In genomic region chr17:36915076-36915475, GRCm38 (mm10) we compare ENCODE assay signal across 9 mouse cellular contexts. TPM values are rescaled to one million over a fixed set of nuclear protein-coding genes. Genes with fewer than 3 reads are reported as not detected.
A peak's percentile ranks its signal among the peaks of the same experiment; 100 is the strongest.
DNase-seq lines count a peak whose midpoint lies in the region; ATAC-seq and TF ChIP-seq lines count a peak whose summit lies in the region.
"Had no signal": no experiment of that assay in that cellular context is flagged by ENCODE, and none has a peak within 500 bp of the region (broad histone marks: within the 10 kb centered on the region; RNA-seq: fewer than 3 reads in every experiment).

No protein-coding gene starts in this region.

- H3K4me1 ChIP-seq in heart, embryonic 11.5 days (ENCODE audit: control insufficient read depth, insufficient read depth, low read length) = no peaks in the 10 kb centered on the region
- H3K4me1 ChIP-seq in midbrain, embryonic 12.5 days = no peaks in the 10 kb centered on the region

- H3K36me3 ChIP-seq in heart, embryonic 11.5 days (ENCODE audit: control insufficient read depth, insufficient read depth, low read length) = no peaks in the 10 kb centered on the region
- H3K36me3 ChIP-seq in midbrain, embryonic 12.5 days = no peaks in the 10 kb centered on the region

- TF ChIP-seq CTCF in left cerebral cortex, adult 2 months (IDR thresholded peaks at IDR 0.05) = peak; percentile 71

- H3K27ac ChIP-seq in heart, embryonic 11.5 days (ENCODE audit: low read depth, low read length) = no peak overlapping the region
- no peak overlapping the region for H3K27ac ChIP-seq in left cerebral cortex, adult 2 months
- no peak overlapping the region for H3K27ac ChIP-seq in midbrain, embryonic 12.5 days (replicated peaks)

- WGBS in heart, embryonic 11.5 days (ENCODE audit: insufficient replicate concordance) = 16% methylated on average over 9 of the region's 9 CpGs
- WGBS in midbrain, embryonic 12.5 days = 16% methylated on average over 9 of the region's 9 CpGs

- no peaks in the 10 kb centered on the region for H3K9me3 ChIP-seq in heart, embryonic 11.5 days (replicated peaks; ENCODE audit: control insufficient read depth, low read length)
- no peaks in the 10 kb centered on the region for H3K9me3 ChIP-seq in midbrain, embryonic 12.5 days

- no peak overlapping the region for H3K9ac ChIP-seq in heart, embryonic 11.5 days (ENCODE audit: low read depth, low read length)
- no peak overlapping the region for H3K9ac ChIP-seq in midbrain, embryonic 12.5 days (replicated peaks)

- H3K4me2 ChIP-seq in heart, embryonic 11.5 days = no peak overlapping the region
- H3K4me2 ChIP-seq in midbrain, embryonic 12.5 days (replicated peaks) = no peak overlapping the region

- intact Hi-C loops in heart, postnatal 14 days (cut with DNase I) = loop anchor here (1.0 to 5.0 kb wide), 4 partner anchors 28 to 132 kb away; partner anchors contain the start of genes Rnf39, Znrd1 and Znrd1as
- intact Hi-C loops in left cerebral cortex, adult 2 months (cut with DNase I) = loop anchor here (1.0 to 2.0 kb wide), 3 partner anchors 22 to 132 kb away; no protein-coding TSS in a partner anchor

- peak; percentile 45 for DNase-seq in heart, adult 8-10 months (ENCODE audit: low spot score)
- peak; percentile 67 to 70 for DNase-seq in adrenal gland, adult 18-20 months (ENCODE audit: low spot score in 2 of 2)
- DNase-seq in embryo, embryonic 10.5 days (ENCODE audit: low spot score) = peak; percentile 77
- peak; percentile 69 to 79 for DNase-seq in heart, postnatal 14 days
- peak; percentile 50 to 63 for DNase-seq in left cerebral cortex, adult 2 months (ENCODE audit: extremely low spot score in 1 of 2, low spot score in 2 of 2)
- DNase-seq in thymus, adult 18-20 months = peak; percentile 19 to 35

- H3K4me3 ChIP-seq in heart, embryonic 11.5 days (ENCODE audit: low read depth, low read length) = no peak overlapping the region
- no peak overlapping the region for H3K4me3 ChIP-seq in left cerebral cortex, adult 2 months
- no peak overlapping the region for H3K4me3 ChIP-seq in midbrain, embryonic 12.5 days

- no peaks in the 10 kb centered on the region for H3K27me3 ChIP-seq in heart, embryonic 11.5 days (ENCODE audit: control insufficient read depth, insufficient read depth, low read length)
- H3K27me3 ChIP-seq in midbrain, embryonic 12.5 days = no peaks in the 10 kb centered on the region; the same call in 1 of the 2 replicates

- no peak for ATAC-seq in heart, embryonic 11.5 days (replicated peaks; ENCODE audit: insufficient number of reproducible peaks, low FRiP score, low TSS enrichment)
- peak; percentile 49; the same call in 1 of the 2 replicates for ATAC-seq in midbrain, embryonic 12.5 days (ENCODE audit: low FRiP score, low read depth)

RNA-seq across cellular contexts. Expression of gene Trim31, which starts 17.2 kb away (rescaled TPM):
- total RNA-seq in heart, adult 8-10 months (2022) = not detected
- not detected in 2 replicates for polyA plus RNA-seq in heart, embryonic 11.5 days (2014; fragmentation: Nextera tagmentation; extraction: Ambion mirVana)
- total RNA-seq in adrenal gland, adult 18-20 months (2021) = not detected
- not detected for total RNA-seq in heart, postnatal 14 days (2021)
- not detected for total RNA-seq in left cerebral cortex, adult 2 months (2021)
- not detected in 2 replicates for polyA plus RNA-seq in midbrain, embryonic 12.5 days (2016; fragmentation: Nextera tagmentation; extraction: Ambion mirVana)

RNA-seq across cellular contexts. Expression of gene Trim40, which starts 25.2 kb away (rescaled TPM):
- total RNA-seq in heart, adult 8-10 months (2022) = under 1 TPM in 1 of 4 experiments, not detected in 3; 0.23 TPM
- polyA plus RNA-seq in heart, embryonic 11.5 days (2014; fragmentation: Nextera tagmentation; extraction: Ambion mirVana) = not detected in 2 replicates
- total RNA-seq in adrenal gland, adult 18-20 months (2021) = under 1 TPM; 0.26 to 0.53 TPM
- not detected for total RNA-seq in heart, postnatal 14 days (2021)
- total RNA-seq in left cerebral cortex, adult 2 months (2021) = not detected
- not detected in 2 replicates for polyA plus RNA-seq in midbrain, embryonic 12.5 days (2016; fragmentation: Nextera tagmentation; extraction: Ambion mirVana)
- polyA plus RNA-seq: liver, embryonic 16.5 days had no signal

RNA-seq across cellular contexts. Expression of gene Rnf39, which starts 27.6 kb away (rescaled TPM):
- total RNA-seq in heart, adult 8-10 months (2022) = 1 to 10 TPM in 3 of 4 experiments, under 1 TPM in 1; 0.71 to 1.9 (median 1.4) TPM
- polyA plus RNA-seq in heart, embryonic 11.5 days (2014; fragmentation: Nextera tagmentation; extraction: Ambion mirVana) = 0.10 and 0.17 TPM in 2 replicates
- total RNA-seq in adrenal gland, adult 18-20 months (2021) = under 1 TPM; 0.61 to 0.86 TPM
- under 1 TPM; 0.49 to 0.57 TPM for total RNA-seq in heart, postnatal 14 days (2021)
- total RNA-seq in left cerebral cortex, adult 2 months (2021) = 10 to 100 TPM in 1 of 2 experiments, 1 to 10 TPM in 1; 8.2 to 12.5 TPM
- 0.63 TPM in 2 replicates for polyA plus RNA-seq in midbrain, embryonic 12.5 days (2016; fragmentation: Nextera tagmentation; extraction: Ambion mirVana)

RNA-seq across cellular contexts. Expression of gene Ppp1r11, which starts 36.5 kb away (rescaled TPM):
- total RNA-seq in heart, adult 8-10 months (2022) = 100 to 1,000 TPM in 2 of 4 experiments, 10 to 100 TPM in 2; 89.3 to 121 (median 108) TPM
- 97.4 and 105 TPM in 2 replicates for polyA plus RNA-seq in heart, embryonic 11.5 days (2014; fragmentation: Nextera tagmentation; extraction: Ambion mirVana)
- 100 to 1,000 TPM in 1 of 2 experiments, 10 to 100 TPM in 1; 84.2 to 100 TPM for total RNA-seq in adrenal gland, adult 18-20 months (2021)
- 10 to 100 TPM; 62.2 to 68.6 TPM for total RNA-seq in heart, postnatal 14 days (2021)
- 100 to 1,000 TPM; 132 to 146 TPM for total RNA-seq in left cerebral cortex, adult 2 months (2021)
- polyA plus RNA-seq in midbrain, embryonic 12.5 days (2016; fragmentation: Nextera tagmentation; extraction: Ambion mirVana) = 143 and 153 TPM in 2 replicates

RNA-seq across cellular contexts. Expression of gene Znrd1, which starts 43.3 kb away (rescaled TPM):
- total RNA-seq in heart, adult 8-10 months (2022) = 10 to 100 TPM; 22.3 to 27.7 (median 26.2) TPM
- polyA plus RNA-seq in heart, embryonic 11.5 days (2014; fragmentation: Nextera tagmentation; extraction: Ambion mirVana) = 42.9 and 44.1 TPM in 2 replicates
- 10 to 100 TPM; 45.3 to 50.7 TPM for total RNA-seq in adrenal gland, adult 18-20 months (2021)
- 10 to 100 TPM; 21.4 to 26.9 TPM for total RNA-seq in heart, postnatal 14 days (2021)
- 10 to 100 TPM; 30.6 to 31.6 TPM for total RNA-seq in left cerebral cortex, adult 2 months (2021)
- polyA plus RNA-seq in midbrain, embryonic 12.5 days (2016; fragmentation: Nextera tagmentation; extraction: Ambion mirVana) = 75.9 and 78.4 TPM in 2 replicates

Comparison
In these comparisons a context has a peak if more than half of its experiments do, and no peak if none do; other contexts are left out.
1. DNase-seq: peak in every context shown above with its lines; median percentile 77 in embryo, embryonic 10.5 days; 74 in heart, postnatal 14 days; 68 in adrenal gland, adult 18-20 months; 56 in left cerebral cortex, adult 2 months; 45 in heart, adult 8-10 months; 27 in thymus, adult 18-20 months.